Mouse (Mus musculus) CH12.LX (cell line): ENCODE measurements around the gene Ctps.

ENCODE experiments used
- CHD2 ChIP-seq: IDR thresholded peaks from 2 replicates; pipeline ENCODE4 v1.6.1; 2011; ENCODE audit warnings: low read length, improper control_type of control experiment
- CTCF ChIP-seq, 2 experiments: IDR thresholded peaks in 1 of 2; conservative IDR thresholded peaks in 1 of 2; 2 replicates each; pipeline ENCODE4 v1.5.1; 2011 to 2012; ENCODE audit warnings: low read depth in 2 of 2, low read length in 2 of 2, improper control_type of control experiment in 1 of 2, inconsistent platforms in 1 of 2, mild to moderate bottlenecking in 1 of 2, moderate library complexity in 1 of 2
- E2F4 ChIP-seq: IDR thresholded peaks from 2 replicates; pipeline ENCODE4 v1.6.1; 2011; ENCODE audit warnings: low read depth, low read length, improper control_type of control experiment; ENCODE audit not compliant: insufficient replicate concordance
- EP300 ChIP-seq: IDR thresholded peaks from 2 replicates; pipeline ENCODE4 v1.6.1; 2011; ENCODE audit warnings: low read length, improper control_type of control experiment
- ETS1 ChIP-seq: conservative IDR thresholded peaks from 2 replicates; pipeline ENCODE4 v1.6.1; 2012; ENCODE audit warnings: low read depth, mild to moderate bottlenecking, inconsistent platforms, low read length, improper control_type of control experiment, moderate library complexity
- JUND ChIP-seq: conservative IDR thresholded peaks from 2 replicates; pipeline ENCODE4 v1.6.1; 2011; ENCODE audit warnings: low read depth, low read length, improper control_type of control experiment
- MAFK ChIP-seq: IDR thresholded peaks from 2 replicates; pipeline ENCODE4 v1.6.1; 2011; ENCODE audit warnings: low read length, improper control_type of control experiment; ENCODE audit not compliant: insufficient replicate concordance
- MEF2A ChIP-seq: IDR thresholded peaks from 2 replicates; pipeline ENCODE4 v1.6.1; 2014; ENCODE audit warnings: low read depth, mild to moderate bottlenecking, inconsistent platforms, low read length, improper control_type of control experiment, borderline replicate concordance
- MYC ChIP-seq: IDR thresholded peaks from 2 replicates; pipeline ENCODE4 v1.6.1; 2011; ENCODE audit warnings: low read depth, mild to moderate bottlenecking, improper control_type of control experiment, low read length
- POLR2A ChIP-seq: IDR thresholded peaks from 2 replicates; pipeline ENCODE4 v1.6.1; 2011; ENCODE audit warnings: low read depth, mild to moderate bottlenecking, improper control_type of control experiment, low read length
- RCOR1 ChIP-seq: conservative IDR thresholded peaks from 2 replicates; pipeline ENCODE4 v1.6.1; 2012; ENCODE audit warnings: low read depth, mild to moderate bottlenecking, inconsistent platforms, low read length, improper control_type of control experiment
- ZC3H11A ChIP-seq: IDR thresholded peaks from 2 replicates; pipeline ENCODE4 v1.6.1; 2012; ENCODE audit warnings: low read depth, mild to moderate bottlenecking, inconsistent platforms, low read length, improper control_type of control experiment
- ZMIZ1 ChIP-seq: IDR thresholded peaks from 2 replicates; pipeline ENCODE4 v1.6.1; 2012; ENCODE audit warnings: low read depth, mild to moderate bottlenecking, inconsistent platforms, low read length, improper control_type of control experiment

DNA sequence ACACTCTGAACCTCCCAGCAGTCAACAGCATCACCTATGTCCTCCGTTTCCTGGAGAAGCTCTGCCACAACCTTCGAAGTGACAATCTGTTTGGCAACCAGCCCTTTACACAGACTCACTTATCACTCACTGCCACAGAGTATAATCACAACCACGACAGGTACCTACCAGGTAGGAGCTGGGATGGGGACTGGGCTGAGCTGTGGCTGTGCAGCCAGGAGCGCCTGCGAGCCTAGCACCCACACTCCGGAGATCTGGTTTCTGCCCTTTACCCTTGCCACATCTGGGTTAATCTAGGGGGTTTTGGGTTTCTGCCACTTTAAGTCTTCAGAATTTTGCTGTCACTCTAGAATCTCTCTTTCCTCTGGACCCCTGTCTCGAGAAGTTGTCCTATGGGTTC lies 53.2 kb downstream of the Ctps start:
- TF ChIP-seq POLR2A = no peak
- no peak for TF ChIP-seq MAFK
- no peak for TF ChIP-seq CTCF (conservative IDR thresholded peaks at IDR 0.05 in 1 of 2, IDR thresholded peaks at IDR 0.05 in 1 of 2; ENCODE audit: low read depth in 2 of 2, low read length in 2 of 2)
- TF ChIP-seq ZC3H11A = no peak
- no peak for TF ChIP-seq ZMIZ1
- TF ChIP-seq CHD2 = no peak
- no peak for TF ChIP-seq E2F4
- TF ChIP-seq EP300 = no peak
- no peak for TF ChIP-seq RCOR1
- no peak for TF ChIP-seq ETS1
- TF ChIP-seq JUND = no peak
- no peak for TF ChIP-seq MEF2A
- no peak for TF ChIP-seq MYC
